23 mouse cellular contexts compared by ENCODE assay signal in the genomic region with DNA sequence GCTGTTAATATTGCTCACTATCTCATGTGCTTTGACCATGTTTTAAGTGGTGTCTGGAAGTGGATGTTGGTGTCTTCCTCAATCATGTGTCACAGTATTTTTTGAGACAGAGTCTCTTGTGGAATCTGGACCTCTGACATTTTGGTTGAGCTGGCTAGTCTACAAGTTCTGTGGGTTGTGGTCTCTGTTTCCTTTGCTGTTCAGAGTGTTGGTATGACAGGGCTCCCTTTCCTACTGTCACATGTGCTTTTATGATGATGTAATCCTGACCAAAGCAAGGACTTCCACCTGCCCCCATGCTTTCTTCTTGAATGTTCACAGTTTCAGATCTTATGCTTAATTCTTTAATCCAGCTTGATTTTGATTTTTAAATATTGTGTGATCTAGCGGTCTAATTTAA.
DNase-seq lines count a peak whose midpoint lies in the region; ATAC-seq and TF ChIP-seq lines count a peak whose summit lies in the region.
"Had no signal": no experiment of that assay in that cellular context is flagged by ENCODE, and none has a peak within 500 bp of the region (broad histone marks: within the 10 kb centered on the region; RNA-seq: fewer than 3 reads in every experiment).

No protein-coding gene starts in this region.

- H3K27ac ChIP-seq in intestine, embryonic 16.5 days (ENCODE audit: low read length): no peak overlapping the region
- H3K27ac ChIP-seq: embryonic facial prominence, embryonic 10.5 days; embryonic facial prominence, embryonic 12.5 days; forebrain, embryonic 13.5 days; forebrain, embryonic 15.5 days had no signal

- H3K36me3 ChIP-seq in C2C12 (ENCODE audit: control insufficient read depth, insufficient read depth): no peaks in the 10 kb centered on the region
- no peaks in the 10 kb centered on the region for H3K36me3 ChIP-seq in myocyte (ENCODE audit: control insufficient read depth, insufficient read depth)
- no peaks in the 10 kb centered on the region for H3K36me3 ChIP-seq in intestine, embryonic 16.5 days (ENCODE audit: control insufficient read depth, insufficient read depth, low read length)
- H3K36me3 ChIP-seq: embryonic facial prominence, embryonic 10.5 days; embryonic facial prominence, embryonic 12.5 days; forebrain, embryonic 15.5 days; G1E had no signal

- no peak for TF ChIP-seq POLR2A in myocyte (IDR thresholded peaks at IDR 0.05; ENCODE audit: insufficient read length, low read depth)

- H3K27me3 ChIP-seq in C2C12 (ENCODE audit: control insufficient read depth, insufficient read depth, insufficient read length): no peaks in the 10 kb centered on the region
- no peaks in the 10 kb centered on the region for H3K27me3 ChIP-seq in myocyte (ENCODE audit: control insufficient read depth, insufficient read depth, insufficient read length)
- no peaks in the 10 kb centered on the region for H3K27me3 ChIP-seq in intestine, embryonic 16.5 days (replicated peaks; ENCODE audit: control insufficient read depth, insufficient read depth, low read length)
- H3K27me3 ChIP-seq: embryonic facial prominence, embryonic 12.5 days; forebrain, embryonic 13.5 days; forebrain, embryonic 15.5 days had no signal

- TF ChIP-seq CTCF in C2C12 (IDR thresholded peaks at IDR 0.05; ENCODE audit: control insufficient read depth, insufficient read depth, insufficient read length): no peak

- no peaks in the 10 kb centered on the region for H3K4me1 ChIP-seq in intestine, embryonic 16.5 days (ENCODE audit: control insufficient read depth, insufficient read depth, low read length)
- H3K4me1 ChIP-seq: embryonic facial prominence, embryonic 10.5 days; embryonic facial prominence, embryonic 12.5 days; forebrain, embryonic 13.5 days; forebrain, embryonic 15.5 days had no signal

- no peaks in the 10 kb centered on the region for H3K9me3 ChIP-seq in intestine, embryonic 16.5 days (ENCODE audit: control insufficient read depth, low read length)
- H3K9me3 ChIP-seq: embryonic facial prominence, embryonic 10.5 days; embryonic facial prominence, embryonic 12.5 days; forebrain, embryonic 13.5 days; forebrain, embryonic 15.5 days had no signal

- no peaks in the 10 kb centered on the region for H3K79me3 ChIP-seq in C2C12 (ENCODE audit: low read depth)

- DNase-seq in Muller cell, postnatal 12 days (ENCODE audit: inconsistent ontology term): peak; percentile 56
- DNase-seq in cerebellum, adult 11 months: no peak
- DNase-seq in heart, adult 9 months (ENCODE audit: low spot score in 2 of 2): no peak
- no peak for DNase-seq in right cerebral cortex, postnatal 36 days (ENCODE audit: low spot score in 2 of 2)
- DNase-seq: adrenal gland, adult 2 months; adrenal gland, postnatal 10 days; adrenal gland, postnatal 25 days; B cell, adult 2 months; cerebellum, adult 18-20 months; cerebellum, adult 8-10 months; cerebellum, adult 9-11 months; cerebellum, postnatal 14 days; cerebellum, postnatal 36 days; forebrain, postnatal 0 days had no signal

- H3ac ChIP-seq in C2C12 (ENCODE audit: control insufficient read depth, insufficient read length, low read depth) (no peak overlapping the region), myocyte (ENCODE audit: control insufficient read depth, insufficient read length) (no peak overlapping the region)

- H3K9ac ChIP-seq in intestine, embryonic 16.5 days (ENCODE audit: low read depth, low read length): no peak overlapping the region
- H3K9ac ChIP-seq: embryonic facial prominence, embryonic 12.5 days; forebrain, embryonic 13.5 days; forebrain, embryonic 15.5 days; forebrain, postnatal 0 days had no signal

- 98% methylated on average over 1 of the region's 1 CpGs for WGBS in intestine, embryonic 16.5 days

- no peak overlapping the region for H3K4me2 ChIP-seq in myocyte (ENCODE audit: low read depth)
- H3K4me2 ChIP-seq in intestine, embryonic 16.5 days (ENCODE audit: low read depth, low read length): no peak overlapping the region
- H3K4me2 ChIP-seq: embryonic facial prominence, embryonic 12.5 days; forebrain, embryonic 13.5 days; forebrain, embryonic 15.5 days had no signal

- H3K79me2 ChIP-seq in C2C12 (ENCODE audit: control insufficient read depth, insufficient read depth) (no peaks in the 10 kb centered on the region), myocyte (ENCODE audit: control insufficient read depth, insufficient read depth) (no peaks in the 10 kb centered on the region)

- H3K4me3 ChIP-seq in C2C12 (ENCODE audit: insufficient read depth, poor library complexity, severe bottlenecking) (no peak overlapping the region), myocyte (no peak overlapping the region)
- H3K4me3 ChIP-seq in intestine, embryonic 16.5 days (ENCODE audit: low read length): no peak overlapping the region
- H3K4me3 ChIP-seq: embryonic facial prominence, embryonic 10.5 days; embryonic facial prominence, embryonic 12.5 days; forebrain, embryonic 13.5 days; forebrain, embryonic 15.5 days had no signal

- peak; percentile 55 for ATAC-seq in granulocyte monocyte progenitor cell, adult 5-6 weeks (replicated peaks; ENCODE audit: poor library complexity, severe bottlenecking)
- ATAC-seq in intestine, embryonic 16.5 days: no peak
- ATAC-seq: forebrain, embryonic 13.5 days; forebrain, embryonic 15.5 days; forebrain, postnatal 0 days had no signal

TF ChIP-seq in C2C12, 6 proteins besides CTCF, POLR2A, EP300 and RAD21:
- no peak for TF ChIP-seq CEBPB (IDR thresholded peaks at IDR 0.05; ENCODE audit: low read depth)
- TF ChIP-seq FOSL1 (IDR thresholded peaks at IDR 0.05; ENCODE audit: insufficient read depth, low read length, poor library complexity, severe bottlenecking): no peak
- no peak for TF ChIP-seq MYOG (IDR thresholded peaks at IDR 0.05; ENCODE audit: control insufficient read depth, extremely low read depth, insufficient read length)
- peak; percentile 52 for TF ChIP-seq USF1 (IDR thresholded peaks at IDR 0.05; ENCODE audit: low read depth)
- no peak for TF ChIP-seq MYOD1 (IDR thresholded peaks at IDR 0.05; ENCODE audit: control insufficient read depth, insufficient read length, low read depth)
TF ChIP-seq in C2C12: peak in this region for 1.

TF ChIP-seq in myocyte, 11 proteins besides CTCF, POLR2A, EP300 and RAD21:
- TF ChIP-seq REST (IDR thresholded peaks at IDR 0.05; ENCODE audit: insufficient read depth, insufficient read length) (no peak), TCF3 (IDR thresholded peaks at IDR 0.05; ENCODE audit: insufficient read length, low read depth) (no peak), MAX (IDR thresholded peaks at IDR 0.05; ENCODE audit: low read depth) (no peak), SRF (IDR thresholded peaks at IDR 0.05; ENCODE audit: control insufficient read depth, insufficient read length, low read depth) (no peak), CEBPB (IDR thresholded peaks at IDR 0.05; ENCODE audit: insufficient read depth, poor library complexity, severe bottlenecking) (peak; percentile 64; the same call in 1 of the 2 replicates), MYOG (IDR thresholded peaks at IDR 0.05; ENCODE audit: control insufficient read depth in 1 of 3, insufficient read depth in 1 of 3, insufficient read length in 2 of 3, low read depth in 2 of 3) (no peak), MYOD1 (IDR thresholded peaks at IDR 0.05; ENCODE audit: control insufficient read depth in 1 of 3, insufficient read length in 2 of 3, low read depth in 2 of 3) (no peak), USF1 (IDR thresholded peaks at IDR 0.05; ENCODE audit: low read depth) (peak; percentile 64), E2F4 (IDR thresholded peaks at IDR 0.05; ENCODE audit: insufficient read depth) (no peak), TCF12 (IDR thresholded peaks at IDR 0.05; ENCODE audit: insufficient read depth, poor library complexity, severe bottlenecking) (no peak)
